Mouse (Mus musculus): Measurements from ENCODE around the gene Gm16430.
"Not testable (repeated sequence)": the region's sequence is repeated elsewhere in the genome, so short reads cannot be mapped to it uniquely, and the experiment has no call there.

Gm16430 gene

DNA sequence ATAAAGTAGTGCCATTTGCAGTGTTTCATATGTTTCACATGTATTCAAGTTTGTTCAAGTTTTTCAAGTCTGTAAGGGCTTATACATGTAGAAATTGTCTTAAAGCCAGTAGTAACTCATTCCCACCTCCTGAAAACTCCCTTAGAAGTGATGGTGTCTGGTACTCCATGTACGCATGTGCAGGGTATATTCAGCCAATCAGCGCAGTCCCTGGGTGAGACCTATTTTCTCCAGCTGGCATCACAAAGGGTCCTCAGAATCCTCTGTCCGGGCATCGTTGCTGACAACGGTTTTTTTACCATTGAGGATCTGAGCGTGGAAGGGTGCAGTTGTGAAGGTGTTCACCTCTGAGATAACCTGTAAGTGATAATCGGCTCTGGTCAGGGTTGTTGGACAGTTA is at the start of gene Gm16430:
Gene Gm16430, plus strand, starts transcription at position 301 of the 400 bp plus-strand sequence.
- not testable (repeated sequence) for DNase-seq (ENCODE audit: low spot score in 2 of 2)

Measured in frontal cortex, postnatal 14 days (tissue).